ENCODE assay signal across 7 mouse cellular contexts in genomic region chr1:181853081-181853736, GRCm38 (mm10). TPM values are rescaled to one million over a fixed set of nuclear protein-coding genes. Genes with fewer than 3 reads are reported as not detected.
DNase-seq lines count a peak whose midpoint lies in the region; ATAC-seq and TF ChIP-seq lines count a peak whose summit lies in the region.

No protein-coding gene starts in this region.

- H3K36me3 ChIP-seq in forebrain, embryonic 14.5 days (ENCODE audit: control insufficient read depth, insufficient read depth, low read length) = no peaks in the 10 kb centered on the region
- no peaks in the 10 kb centered on the region for H3K36me3 ChIP-seq in hindbrain, embryonic 16.5 days (ENCODE audit: control insufficient read depth, insufficient read depth, low read length)
- no peaks in the 10 kb centered on the region for H3K36me3 ChIP-seq in liver, embryonic 12.5 days

- no peak for DNase-seq in forebrain, embryonic 14.5 days (ENCODE audit: low spot score)
- peak; percentile 39 to 84 for DNase-seq in natural killer cell, adult 2 months (ENCODE audit: low spot score in 2 of 2)
- peak; percentile 11 for DNase-seq in yolk sac, embryonic 10.5 days (ENCODE audit: low spot score)
- DNase-seq in frontal cortex, adult 2 months (ENCODE audit: extremely low spot score in 1 of 2, low spot score in 1 of 2) = no peak

- 2% methylated on average over 21 of the region's 21 CpGs for WGBS in bone marrow, adult 2 months
- 18% methylated on average over 20 of the region's 21 CpGs for WGBS in forebrain, embryonic 14.5 days
- 16% methylated on average over 21 of the region's 21 CpGs for WGBS in hindbrain, embryonic 16.5 days
- 7% methylated on average over 18 of the region's 21 CpGs for WGBS in liver, embryonic 12.5 days (ENCODE audit: insufficient replicate concordance)

- H3K27me3 ChIP-seq in forebrain, embryonic 14.5 days (replicated peaks; ENCODE audit: control insufficient read depth, insufficient read depth, low read length) = 0 out of 2 replicates have a peak, but pooled peaks cover 3% of the 10 kb centered on the region
- H3K27me3 ChIP-seq in hindbrain, embryonic 16.5 days (replicated peaks; ENCODE audit: control insufficient read depth, insufficient read depth, low read length) = no peaks in the 10 kb centered on the region
- H3K27me3 ChIP-seq in liver, embryonic 12.5 days (replicated peaks) = peaks cover 16% of the 10 kb centered on the region; the same call in 1 of the 2 replicates

- H3K4me1 ChIP-seq in bone marrow, adult 2 months (ENCODE audit: control insufficient read depth, insufficient read depth, low read length) = peaks cover 5% of the 10 kb centered on the region; the same call in 1 of the 2 replicates
- H3K4me1 ChIP-seq in forebrain, embryonic 14.5 days (ENCODE audit: control insufficient read depth, insufficient read depth, low read length) = no peaks in the 10 kb centered on the region
- peaks cover 2% of the 10 kb centered on the region; the same call in 1 of the 2 replicates for H3K4me1 ChIP-seq in hindbrain, embryonic 16.5 days (ENCODE audit: control insufficient read depth, insufficient read depth, low read depth, low read length)
- peaks cover 9% of the 10 kb centered on the region for H3K4me1 ChIP-seq in liver, embryonic 12.5 days

- H3K4me3 ChIP-seq in bone marrow, adult 2 months (replicated peaks; ENCODE audit: control insufficient read depth, low read depth, low read length) = peak overlapping the region; percentile 69
- H3K4me3 ChIP-seq in forebrain, embryonic 14.5 days (ENCODE audit: low read depth, low read length) = no peak overlapping the region
- H3K4me3 ChIP-seq in hindbrain, embryonic 16.5 days (ENCODE audit: low read length) = peak overlapping the region; percentile 10; the same call in 1 of the 2 replicates
- H3K4me3 ChIP-seq in liver, embryonic 12.5 days = peak overlapping the region; percentile 20; the same call in 1 of the 2 replicates

- no peaks in the 10 kb centered on the region for H3K9me3 ChIP-seq in forebrain, embryonic 14.5 days (replicated peaks; ENCODE audit: control insufficient read depth, low read length)
- H3K9me3 ChIP-seq in hindbrain, embryonic 16.5 days (ENCODE audit: control insufficient read depth, low read length) = no peaks in the 10 kb centered on the region
- H3K9me3 ChIP-seq in liver, embryonic 12.5 days (replicated peaks) = no peaks in the 10 kb centered on the region

- TF ChIP-seq CTCF in bone marrow, adult 2 months (IDR thresholded peaks at IDR 0.05; ENCODE audit: control insufficient read depth, insufficient read depth, low read length) = no peak

- no peak for ATAC-seq in forebrain, embryonic 14.5 days
- no peak for ATAC-seq in hindbrain, embryonic 16.5 days
- peak; percentile 54 for ATAC-seq in liver, embryonic 12.5 days

- peak overlapping the region; percentile 83 for H3K27ac ChIP-seq in bone marrow, adult 2 months (ENCODE audit: control insufficient read depth, insufficient read depth, low read depth, low read length, poor library complexity)
- H3K27ac ChIP-seq in forebrain, embryonic 14.5 days (ENCODE audit: low read depth, low read length) = no peak overlapping the region
- H3K27ac ChIP-seq in hindbrain, embryonic 16.5 days (ENCODE audit: low read depth, low read length) = no peak overlapping the region
- no peak overlapping the region for H3K27ac ChIP-seq in liver, embryonic 12.5 days

- TF ChIP-seq POLR2A in bone marrow, adult 2 months (IDR thresholded peaks at IDR 0.05; ENCODE audit: borderline replicate concordance, control insufficient read depth, low read depth, low read length) = peak; percentile 65

- no peak overlapping the region for H3K9ac ChIP-seq in forebrain, embryonic 14.5 days (ENCODE audit: low read length)
- no peak overlapping the region for H3K9ac ChIP-seq in hindbrain, embryonic 16.5 days (ENCODE audit: low read depth, low read length)
- no peak overlapping the region for H3K9ac ChIP-seq in liver, embryonic 12.5 days

- H3K4me2 ChIP-seq in forebrain, embryonic 14.5 days (ENCODE audit: low read length) = peak overlapping the region; percentile 28
- H3K4me2 ChIP-seq in hindbrain, embryonic 16.5 days (ENCODE audit: low read length) = peak overlapping the region; percentile 46
- H3K4me2 ChIP-seq in liver, embryonic 12.5 days = peak overlapping the region; percentile 34

RNA-seq across cellular contexts. Expression of gene Lbr, which starts 10.4 kb away (rescaled TPM):
- 160 and 176 TPM in 2 replicates for polyA plus RNA-seq in bone marrow, adult 2 months (2011; ENCODE audit: insufficient read depth, insufficient read length, low replicate concordance, missing spikeins)
- 68.9 and 72.4 TPM in 2 replicates for polyA plus RNA-seq in forebrain, embryonic 14.5 days (2014; fragmentation: Nextera tagmentation; extraction: Ambion mirVana)
- polyA plus RNA-seq in hindbrain, embryonic 16.5 days (2015; fragmentation: Nextera tagmentation; extraction: Ambion mirVana) = 27.7 and 30.9 TPM in 2 replicates
- 284 and 296 TPM in 2 replicates for polyA plus RNA-seq in liver, embryonic 12.5 days (2016; fragmentation: Nextera tagmentation; extraction: Ambion mirVana)
- polyA plus RNA-seq in frontal cortex, adult 2 months (2012; rRNA removed) = 11.5 and 14.1 TPM in 2 replicates

Comparison
In these comparisons a context has a peak if more than half of its experiments do, and no peak if none do; other contexts are left out.
1. DNase-seq: peak in natural killer cell, adult 2 months (2 of 2) and yolk sac, embryonic 10.5 days (single experiment); none in forebrain, embryonic 14.5 days (single experiment) and frontal cortex, adult 2 months (0 of 2).
2. Peak in every context shown above with its lines, with median percentiles within 50 percentile points of each other: H3K4me2 ChIP-seq.